Mouse (Mus musculus) midbrain, embryonic 13.5 days (tissue): ENCODE results near the gene Gstp3. TPM values are rescaled to one million over a fixed set of nuclear protein-coding genes. Genes with fewer than 3 reads are reported as not detected.
A peak's percentile ranks its signal among the peaks of the same experiment; 100 is the strongest.

Source experiments
- ATAC-seq: fragments of 200-750 bp; cut with Nextera tagmentation; 2 replicates; pipeline ENCODE4 v1.8.0; 2017; ENCODE audit warnings: mild to moderate bottlenecking, moderate TSS enrichment, moderate library complexity
- H3K27ac ChIP-seq: fragments of 300-500 bp; sonication (generic); 2 replicates; pipeline ENCODE4 v1.5.1; 2015; ENCODE audit warnings: inconsistent platforms, mild to moderate bottlenecking, moderate library complexity
- H3K27me3 ChIP-seq: fragments of 300-500 bp; sonication (generic); 2 replicates; pipeline ENCODE4 v1.6.1; 2015; ENCODE audit warnings: mild to moderate bottlenecking, inconsistent platforms
- H3K36me3 ChIP-seq: fragments of 300-500 bp; sonication (generic); 2 replicates; pipeline ENCODE4 v1.6.1; 2015; ENCODE audit warnings: mild to moderate bottlenecking, inconsistent platforms
- H3K4me1 ChIP-seq: fragments of 300-500 bp; sonication (generic); replicated peaks from 2 replicates; pipeline ENCODE4 v1.6.1; 2015; ENCODE audit warnings: inconsistent platforms
- H3K4me2 ChIP-seq: fragments of 300-500 bp; sonication (generic); replicated peaks from 2 replicates; pipeline ENCODE4 v1.6.1; 2015; ENCODE audit warnings: moderate library complexity, mild to moderate bottlenecking, inconsistent platforms
- H3K4me3 ChIP-seq: fragments of 300-500 bp; sonication (generic); replicated peaks from 2 replicates; pipeline ENCODE4 v1.5.1; 2015; ENCODE audit warnings: mild to moderate bottlenecking, inconsistent platforms
- H3K9ac ChIP-seq: fragments of 300-500 bp; sonication (generic); replicated peaks from 2 replicates; pipeline ENCODE4 v1.6.1; 2015; ENCODE audit warnings: mild to moderate bottlenecking, inconsistent platforms
- H3K9me3 ChIP-seq: fragments of 300-500 bp; sonication (generic); 2 replicates; pipeline ENCODE4 v1.6.1; 2016; ENCODE audit warnings: mild to moderate bottlenecking, inconsistent platforms
- WGBS: fragments of 180-500 bp; shearing (Covaris S2); methylation state at CpG from one replicate; pipeline ENCODE4 v1.1.7; 2015; 5-methylcytosine and 5-hydroxymethylcytosine counted together
- polyA plus RNA-seq: library from polyadenylated mRNA; unstranded; fragments of >200 nt; fragmentation: Nextera tagmentation; extraction: Ambion mirVana; gene quantifications from 2 replicates; pipeline ENCODE4 v1.2.1, GENCODE M21; 2015

Gene Gstp3
- polyA plus RNA-seq: not detected in 2 replicates

DNA sequence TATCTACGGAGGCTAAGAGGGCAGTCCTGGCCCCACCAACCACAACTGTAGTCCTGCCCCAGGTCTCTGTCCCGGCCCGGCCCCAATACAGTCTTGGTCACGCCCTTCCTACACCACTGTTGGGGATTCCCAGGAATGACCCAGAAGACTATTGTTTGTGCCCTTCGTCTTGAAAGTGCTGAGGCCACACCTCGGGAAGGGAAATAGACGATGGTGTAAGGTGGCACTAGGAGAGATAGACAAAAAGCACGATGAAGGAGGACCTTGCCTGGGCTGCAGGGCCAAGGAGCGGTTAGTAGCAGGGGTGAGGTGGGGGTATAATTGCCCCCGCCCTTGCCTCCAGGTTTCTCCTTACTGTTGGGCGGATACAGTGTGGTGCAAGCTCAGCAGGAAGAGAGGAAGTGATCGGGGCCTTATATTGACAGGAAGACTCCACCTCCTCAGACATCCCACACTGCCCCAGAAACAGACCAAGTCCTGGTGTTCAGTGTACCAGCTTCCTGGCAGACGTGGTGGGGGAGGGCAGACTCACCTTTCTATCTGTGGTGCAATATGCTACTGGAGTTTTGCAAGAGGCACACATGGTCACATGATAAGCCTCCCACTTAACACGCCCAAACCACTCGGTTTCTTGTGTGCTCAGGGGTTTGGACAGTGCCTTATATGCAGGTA, at the start of gene Gstp3:
Gene Gstp3, minus strand, starts transcription at position 501 of the 672 bp plus-strand sequence.
- Histone ChIP-seq H3K4me2 (no peak within 1 kb of the TSS), H3K9ac (no peak within 1 kb of the TSS), H3K4me1 (no peaks in the 10 kb centered on the region), H3K27me3 (no peaks in the 10 kb centered on the region), H3K4me3 (no peak within 1 kb of the TSS), H3K27ac (no peak within 1 kb of the TSS), H3K9me3 (no peaks in the 10 kb centered on the region), H3K36me3 (no peaks in the 10 kb centered on the region)
- ATAC-seq: no peak
- WGBS: 86% methylated on average over 15 of the region's 15 CpGs

DNA sequence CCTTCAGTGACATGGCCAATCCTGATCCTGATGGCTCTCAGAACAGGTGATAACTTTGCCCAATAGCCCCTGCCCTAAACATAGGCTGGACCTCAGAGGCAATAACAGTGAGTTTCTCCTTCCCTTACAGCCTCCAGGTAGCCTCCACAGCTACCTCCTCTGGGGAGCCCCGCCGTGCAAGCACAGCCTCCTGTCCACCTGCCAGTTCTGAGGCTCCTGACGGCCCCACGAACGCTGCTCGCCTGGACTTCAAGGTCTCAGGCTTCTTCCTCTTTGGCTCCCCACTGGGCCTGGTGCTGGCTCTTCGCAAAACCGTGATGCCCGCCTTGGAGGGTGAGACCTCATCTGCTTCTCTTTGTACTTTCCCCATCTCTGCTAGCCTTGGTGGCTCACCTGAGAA, 49.2 kb upstream of the Gstp3 start:
- Histone ChIP-seq H3K27me3 (no peaks in the 10 kb centered on the region), H3K4me3 (no peak overlapping the region), H3K9ac (no peak overlapping the region), H3K4me1 (no peaks in the 10 kb centered on the region), H3K9me3 (no peaks in the 10 kb centered on the region), H3K4me2 (no peak overlapping the region), H3K36me3 (peaks cover 92% of the 10 kb centered on the region), H3K27ac (no peak overlapping the region)
- ATAC-seq: no peak
- 87% methylated on average over 9 of the region's 9 CpGs for WGBS

DNA sequence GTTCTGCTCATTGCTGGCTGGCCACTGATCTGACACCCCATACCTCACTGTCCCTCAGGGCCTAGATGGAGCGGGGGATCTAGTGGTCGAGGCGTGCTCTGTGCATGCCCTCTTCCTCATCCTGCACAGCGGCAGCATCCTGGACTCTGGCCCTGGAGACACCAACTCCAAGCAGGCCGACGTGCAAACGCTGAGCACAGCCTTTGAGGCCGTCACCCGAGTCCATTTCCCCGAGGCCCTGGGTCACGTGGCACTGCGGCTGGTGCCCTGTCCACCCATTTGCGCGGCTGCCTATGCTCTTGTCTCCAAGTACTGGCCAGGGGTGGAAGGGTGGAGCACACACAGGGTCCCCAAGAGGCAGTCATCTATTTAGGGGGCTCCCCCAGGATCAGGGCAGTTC, 47.3 kb upstream of the Gstp3 start:
- peaks cover 7% of the 10 kb centered on the region for H3K27me3 ChIP-seq
- H3K9me3 ChIP-seq: no peaks in the 10 kb centered on the region
- H3K9ac ChIP-seq: no peak overlapping the region
- 92% methylated on average over 14 of the region's 14 CpGs for WGBS
- peaks cover 7% of the 10 kb centered on the region for H3K4me1 ChIP-seq
- no peak overlapping the region for H3K4me2 ChIP-seq
- no peak overlapping the region for H3K4me3 ChIP-seq
- peaks cover 79% of the 10 kb centered on the region for H3K36me3 ChIP-seq
- no peak for ATAC-seq
- H3K27ac ChIP-seq: no peak overlapping the region

GRCm38 (mm10) chr19:4104675-4105194, 45.4 kb upstream of the Gstp3 start:
- H3K9me3 ChIP-seq: no peaks in the 10 kb centered on the region
- H3K27ac ChIP-seq: no peak overlapping the region
- peaks cover 11% of the 10 kb centered on the region for H3K27me3 ChIP-seq
- ATAC-seq: no peak
- no peak overlapping the region for H3K4me3 ChIP-seq
- no peak overlapping the region for H3K9ac ChIP-seq
- peaks cover 26% of the 10 kb centered on the region for H3K4me1 ChIP-seq
- H3K36me3 ChIP-seq: peaks cover 60% of the 10 kb centered on the region
- H3K4me2 ChIP-seq: no peak overlapping the region
- WGBS: 92% methylated on average over 16 of the region's 16 CpGs

DNA sequence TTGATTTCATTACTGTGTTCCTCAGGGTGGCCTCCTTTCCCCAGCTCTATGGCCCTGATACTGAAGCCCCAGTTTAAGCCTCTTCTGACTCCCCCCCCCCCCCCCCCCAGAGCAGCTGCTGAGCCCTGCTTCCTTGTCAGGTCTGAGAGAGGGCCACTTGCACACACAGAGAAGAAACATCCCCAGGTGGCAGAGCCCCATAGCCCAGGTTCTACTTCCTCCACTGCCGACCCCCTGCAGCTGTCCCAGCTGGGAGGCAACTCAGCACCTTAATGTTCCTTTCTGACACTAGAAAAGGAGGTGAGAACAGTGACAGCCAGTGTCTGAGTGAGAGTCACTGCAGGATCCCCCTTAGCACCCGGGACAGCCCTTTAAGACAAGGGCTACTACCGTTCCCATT, 44.4 kb upstream of the Gstp3 start:
- Histone ChIP-seq H3K9me3 (no peaks in the 10 kb centered on the region), H3K27me3 (peaks cover 11% of the 10 kb centered on the region)

GRCm38 (mm10) chr19:4103294-4103693, 43.9 kb upstream of the Gstp3 start:
- no peak for ATAC-seq
- H3K27ac ChIP-seq: no peak overlapping the region
- no peaks in the 10 kb centered on the region for H3K9me3 ChIP-seq
- no peak overlapping the region for H3K4me3 ChIP-seq
- H3K9ac ChIP-seq: no peak overlapping the region
- H3K27me3 ChIP-seq: peaks cover 11% of the 10 kb centered on the region
- H3K4me1 ChIP-seq: peaks cover 40% of the 10 kb centered on the region
- H3K4me2 ChIP-seq: no peak overlapping the region
- H3K36me3 ChIP-seq: peaks cover 48% of the 10 kb centered on the region
- WGBS: 93% methylated on average over 18 of the region's 18 CpGs

More for the DNA sequence above, 44.4 kb upstream of the Gstp3 start:
- Histone ChIP-seq H3K4me2 (no peak overlapping the region), H3K4me1 (peaks cover 35% of the 10 kb centered on the region), H3K27ac (no peak overlapping the region), H3K9ac (no peak overlapping the region), H3K36me3 (peaks cover 52% of the 10 kb centered on the region), H3K4me3 (no peak overlapping the region)
- no peak for ATAC-seq
- WGBS: 89% methylated on average over 3 of the region's 3 CpGs

- Histone ChIP-seq H3K27ac (no peak overlapping the region), H3K4me3 (no peak overlapping the region), H3K36me3 (peaks cover 41% of the 10 kb centered on the region), H3K27me3 (peaks cover 11% of the 10 kb centered on the region), H3K9me3 (no peaks in the 10 kb centered on the region), H3K9ac (no peak overlapping the region; the same call in 1 of the 2 replicates), H3K4me2 (no peak overlapping the region), H3K4me1 (peaks cover 47% of the 10 kb centered on the region)
- 93% methylated on average over 12 of the region's 12 CpGs for WGBS
- ATAC-seq: no peak
These were observed 43.3 kb upstream of the Gstp3 start for GRCm38 (mm10) chr19:4102626-4103025.

GRCm38 (mm10) chr19:4102049-4102448, 42.7 kb upstream of the Gstp3 start:
- Histone ChIP-seq H3K4me2 (peak overlapping the region; percentile 76), H3K9ac (peak overlapping the region; percentile 77; the same call in 1 of the 2 replicates), H3K27me3 (peaks cover 11% of the 10 kb centered on the region), H3K36me3 (peaks cover 35% of the 10 kb centered on the region), H3K27ac (no peak overlapping the region), H3K4me1 (peaks cover 51% of the 10 kb centered on the region), H3K9me3 (no peaks in the 10 kb centered on the region), H3K4me3 (peak overlapping the region; percentile 57)
- WGBS: 90% methylated on average over 2 of the region's 2 CpGs
- ATAC-seq: no peak

DNA sequence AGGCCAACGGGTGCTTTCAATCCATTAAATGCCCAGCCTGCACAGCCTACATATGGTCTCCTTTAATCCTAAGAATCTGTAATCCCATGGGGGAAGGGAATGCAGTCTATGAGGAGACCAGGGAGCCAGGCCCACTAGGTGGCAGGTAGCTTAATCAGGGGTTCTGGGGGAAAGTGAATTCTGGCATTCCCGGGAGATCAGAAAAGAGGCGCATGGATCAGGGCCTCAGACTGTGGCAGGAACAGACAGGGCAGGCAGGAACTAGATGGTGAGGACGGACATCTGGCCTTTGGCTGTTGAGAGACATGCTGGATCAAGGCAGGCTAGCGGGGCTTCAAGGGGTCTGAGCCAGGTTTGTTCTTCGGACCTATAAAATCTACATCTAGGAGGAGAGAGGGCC, 42.1 kb upstream of the Gstp3 start:
- H3K9ac ChIP-seq: peak overlapping the region; percentile 77
- peak overlapping the region; percentile 76 for H3K4me2 ChIP-seq
- peaks cover 30% of the 10 kb centered on the region for H3K36me3 ChIP-seq
- peaks cover 11% of the 10 kb centered on the region for H3K27me3 ChIP-seq
- H3K9me3 ChIP-seq: no peaks in the 10 kb centered on the region
- peaks cover 51% of the 10 kb centered on the region for H3K4me1 ChIP-seq
- WGBS: 47% methylated on average over 6 of the region's 6 CpGs
- peak overlapping the region; percentile 63 for H3K27ac ChIP-seq
- peak overlapping the region; percentile 57 for H3K4me3 ChIP-seq
- no peak for ATAC-seq

DNA sequence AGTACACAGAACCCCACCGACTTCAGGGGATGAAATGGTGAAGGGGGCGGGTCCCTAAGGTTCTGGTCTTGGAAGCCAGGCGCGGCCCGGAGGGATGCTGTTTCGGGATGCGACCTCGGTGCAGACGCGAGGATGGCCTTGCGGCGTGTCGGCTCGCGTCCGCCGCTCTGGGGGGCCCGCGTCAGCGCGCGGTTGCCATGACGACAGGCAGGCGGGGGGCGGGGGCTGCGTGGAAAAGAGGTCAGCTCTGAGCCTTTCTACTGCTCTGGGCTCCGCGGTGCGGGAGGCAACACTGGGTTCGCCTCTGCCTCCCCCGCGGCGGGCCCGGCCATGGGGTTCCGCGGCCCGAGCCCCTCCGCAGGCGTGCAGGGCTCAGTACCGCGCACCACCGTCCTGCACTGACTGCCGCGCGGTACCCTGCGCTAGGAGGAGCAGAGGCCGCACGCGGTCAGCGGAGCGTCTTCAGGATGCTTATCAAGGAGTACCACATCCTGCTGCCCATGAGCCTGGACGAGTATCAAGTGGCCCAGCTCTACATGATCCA, 41.4 kb upstream of the Gstp3 start:
- WGBS: under 1% methylated on average over 52 of the region's 52 CpGs
- peak overlapping the region; percentile 77 for H3K9ac ChIP-seq
- peaks cover 23% of the 10 kb centered on the region for H3K36me3 ChIP-seq
- peaks cover 57% of the 10 kb centered on the region for H3K4me1 ChIP-seq
- H3K4me3 ChIP-seq: peak overlapping the region; percentile 57
- peak overlapping the region; percentile 63 for H3K27ac ChIP-seq
- peaks cover 11% of the 10 kb centered on the region for H3K27me3 ChIP-seq
- ATAC-seq: peak; percentile 9
- H3K4me2 ChIP-seq: peak overlapping the region; percentile 76
- no peaks in the 10 kb centered on the region for H3K9me3 ChIP-seq

GRCm38 (mm10) chr19:4099837-4100717, 40.7 kb upstream of the Gstp3 start, which contains the start of gene Pitpnm1:
Pitpnm1 (plus strand) TSS chr19:4099998.
- Histone ChIP-seq H3K27ac (peak within 1 kb of the TSS; percentile 63), H3K4me1 (peaks cover 58% of the 10 kb centered on the region)
- 1% methylated on average over 53 of the region's 53 CpGs for WGBS

More at GRCm38 (mm10) chr19:4099837-4100717, 40.7 kb upstream of the Gstp3 start, which contains the start of gene Pitpnm1:
- no peak for ATAC-seq
- peak within 1 kb of the TSS; percentile 57 for H3K4me3 ChIP-seq
- H3K4me2 ChIP-seq: peak within 1 kb of the TSS; percentile 76
- H3K27me3 ChIP-seq: peaks cover 11% of the 10 kb centered on the region
- H3K9me3 ChIP-seq: no peaks in the 10 kb centered on the region
- peak within 1 kb of the TSS; percentile 77 for H3K9ac ChIP-seq
- H3K36me3 ChIP-seq: peaks cover 16% of the 10 kb centered on the region
